In genomic region chr9:57433097-57434032, GRCm38 (mm10) we compare ENCODE assay signal across 8 mouse cellular contexts. TPM values are rescaled to one million over a fixed set of nuclear protein-coding genes. Genes with fewer than 3 reads are reported as not detected.
DNase-seq lines count a peak whose midpoint lies in the region; ATAC-seq lines count a peak whose summit lies in the region.

No protein-coding gene starts in this region.

- peak overlapping the region; percentile 73 for H3K27ac ChIP-seq in embryonic facial prominence, embryonic 13.5 days
- no peak overlapping the region for H3K27ac ChIP-seq in limb, embryonic 11.5 days (replicated peaks; ENCODE audit: low read depth, low read length)
- 0 out of 2 replicates have a peak overlapping the region, but pooled peaks have one; percentile 11 for H3K27ac ChIP-seq in midbrain, embryonic 13.5 days

- H3K36me3 ChIP-seq in embryonic facial prominence, embryonic 13.5 days = no peaks in the 10 kb centered on the region
- H3K36me3 ChIP-seq in limb, embryonic 11.5 days (ENCODE audit: control insufficient read depth, insufficient read depth, low read length) = no peaks in the 10 kb centered on the region
- H3K36me3 ChIP-seq in midbrain, embryonic 13.5 days = no peaks in the 10 kb centered on the region

- H3K4me1 ChIP-seq in embryonic facial prominence, embryonic 13.5 days = peaks cover 33% of the 10 kb centered on the region
- H3K4me1 ChIP-seq in limb, embryonic 11.5 days (ENCODE audit: control insufficient read depth, insufficient read depth, low read length) = peaks cover 7% of the 10 kb centered on the region
- H3K4me1 ChIP-seq in midbrain, embryonic 13.5 days (replicated peaks) = peaks cover 33% of the 10 kb centered on the region

- peak overlapping the region; percentile 7; the same call in 1 of the 2 replicates for H3K4me2 ChIP-seq in embryonic facial prominence, embryonic 13.5 days
- H3K4me2 ChIP-seq in limb, embryonic 11.5 days (ENCODE audit: low read depth, severe bottlenecking) = no peak overlapping the region
- H3K4me2 ChIP-seq in midbrain, embryonic 13.5 days (replicated peaks) = no peak overlapping the region

- H3K27me3 ChIP-seq in embryonic facial prominence, embryonic 13.5 days = no peaks in the 10 kb centered on the region
- no peaks in the 10 kb centered on the region for H3K27me3 ChIP-seq in limb, embryonic 11.5 days (ENCODE audit: control insufficient read depth, insufficient read depth, low read length)
- no peaks in the 10 kb centered on the region for H3K27me3 ChIP-seq in midbrain, embryonic 13.5 days

- DNase-seq in 3134 (ENCODE audit: extremely low read depth, insufficient read length, low spot score) = peak; percentile 79
- peak; percentile 81 to 87 for DNase-seq in adrenal gland, postnatal 36 days
- DNase-seq in heart, adult 18-20 months = peak; percentile 90 to 94
- DNase-seq in kidney, adult 18-20 months = peak; percentile 77
- DNase-seq in limb, embryonic 11.5 days (ENCODE audit: low spot score) = peak; percentile 85
- peak; percentile 59 for DNase-seq in spleen, adult 12 weeks (ENCODE audit: low spot score)

- H3K4me3 ChIP-seq in embryonic facial prominence, embryonic 13.5 days = no peak overlapping the region
- no peak overlapping the region for H3K4me3 ChIP-seq in limb, embryonic 11.5 days (ENCODE audit: low read depth, low read length)
- H3K4me3 ChIP-seq in midbrain, embryonic 13.5 days (replicated peaks) = no peak overlapping the region

- peak; percentile 60 for ATAC-seq in embryonic facial prominence, embryonic 13.5 days (ENCODE audit: insufficient number of reproducible peaks, insufficient read depth, low FRiP score, low TSS enrichment, low read depth)
- ATAC-seq in limb, embryonic 11.5 days (ENCODE audit: insufficient number of reproducible peaks, low FRiP score, low TSS enrichment, low read depth) = peak; percentile 55
- peak; percentile 55 for ATAC-seq in midbrain, embryonic 13.5 days

- peak overlapping the region; percentile 56 for H3K9ac ChIP-seq in embryonic facial prominence, embryonic 13.5 days
- H3K9ac ChIP-seq in limb, embryonic 11.5 days (ENCODE audit: low read length) = 0 out of 2 replicates have a peak overlapping the region, but pooled peaks have one; percentile 2
- 0 out of 2 replicates have a peak overlapping the region, but pooled peaks have one; percentile 36 for H3K9ac ChIP-seq in midbrain, embryonic 13.5 days (replicated peaks)

- WGBS in embryonic facial prominence, embryonic 13.5 days = 13% methylated on average over 11 of the region's 11 CpGs
- 15% methylated on average over 11 of the region's 11 CpGs for WGBS in limb, embryonic 11.5 days
- 20% methylated on average over 11 of the region's 11 CpGs for WGBS in midbrain, embryonic 13.5 days

- H3K9me3 ChIP-seq in embryonic facial prominence, embryonic 13.5 days = no peaks in the 10 kb centered on the region
- H3K9me3 ChIP-seq in limb, embryonic 11.5 days (ENCODE audit: control insufficient read depth, low read length) = no peaks in the 10 kb centered on the region
- no peaks in the 10 kb centered on the region for H3K9me3 ChIP-seq in midbrain, embryonic 13.5 days

RNA-seq across cellular contexts. Expression of gene Ppcdc, which starts 6.6 kb away (rescaled TPM):
- total RNA-seq in adrenal gland, postnatal 36 days (2021) = 10 to 100 TPM; 14.0 to 19.4 TPM
- polyA plus RNA-seq in embryonic facial prominence, embryonic 13.5 days (2015; fragmentation: Nextera tagmentation; extraction: Ambion mirVana) = 27.9 and 30.0 TPM in 2 replicates
- 1 to 10 TPM; 7.8 to 8.6 TPM for total RNA-seq in heart, adult 18-20 months (2021)
- 26.5 and 32.2 TPM in 2 replicates for polyA plus RNA-seq in limb, embryonic 11.5 days (2014; fragmentation: Nextera tagmentation; extraction: Ambion mirVana)
- 26.2 and 28.4 TPM in 2 replicates for polyA plus RNA-seq in midbrain, embryonic 13.5 days (2015; fragmentation: Nextera tagmentation; extraction: Ambion mirVana)

RNA-seq across cellular contexts. Expression of gene Scamp5, which starts 34.5 kb away (rescaled TPM):
- 10 to 100 TPM in 1 of 2 experiments, 1 to 10 TPM in 1; 8.4 to 12.3 TPM for total RNA-seq in adrenal gland, postnatal 36 days (2021)
- polyA plus RNA-seq in embryonic facial prominence, embryonic 13.5 days (2015; fragmentation: Nextera tagmentation; extraction: Ambion mirVana) = 14.8 and 16.4 TPM in 2 replicates
- total RNA-seq in heart, adult 18-20 months (2021) = 1 to 10 TPM; 5.7 TPM
- 3.1 and 4.1 TPM in 2 replicates for polyA plus RNA-seq in limb, embryonic 11.5 days (2014; fragmentation: Nextera tagmentation; extraction: Ambion mirVana)
- polyA plus RNA-seq in midbrain, embryonic 13.5 days (2015; fragmentation: Nextera tagmentation; extraction: Ambion mirVana) = 90.9 and 91.6 TPM in 2 replicates

Comparison
In these comparisons a context has a peak if more than half of its experiments do, and no peak if none do; other contexts are left out.
1. H3K9ac ChIP-seq: peak in every context shown above with its lines; median percentile 56 in embryonic facial prominence, embryonic 13.5 days; 36 in midbrain, embryonic 13.5 days; 2 in limb, embryonic 11.5 days.